Mouse (Mus musculus): Measurements from ENCODE around the gene Lonrf2.
A peak's percentile ranks its signal among the peaks of the same experiment; 100 is the strongest.

Gene Lonrf2

GRCm38 (mm10) chr1:38767812-38768211 lies 68.7 kb downstream of the Lonrf2 start:
- DNase-seq = peak; percentile 64 to 70

- DNase-seq = no peak
These were observed 69.6 kb downstream of the Lonrf2 start for GRCm38 (mm10) chr1:38766661-38767572.

- DNase-seq = no peak
These were observed 70.3 kb downstream of the Lonrf2 start for GRCm38 (mm10) chr1:38766254-38766653.

GRCm38 (mm10) chr1:38763960-38764613 lies 72.4 kb downstream of the Lonrf2 start:
- DNase-seq = no peak

- no peak for DNase-seq
These were observed 76.1 kb downstream of the Lonrf2 start for GRCm38 (mm10) chr1:38760424-38760823.

- DNase-seq = peak; percentile 59 to 66
These were observed 78.6 kb downstream of the Lonrf2 start for GRCm38 (mm10) chr1:38757791-38758403.

GRCm38 (mm10) chr1:38743863-38744262 lies 92.6 kb downstream of the Lonrf2 start:
- no peak for DNase-seq
